ENCODE assay signal across 11 mouse cellular contexts in the genomic region with DNA sequence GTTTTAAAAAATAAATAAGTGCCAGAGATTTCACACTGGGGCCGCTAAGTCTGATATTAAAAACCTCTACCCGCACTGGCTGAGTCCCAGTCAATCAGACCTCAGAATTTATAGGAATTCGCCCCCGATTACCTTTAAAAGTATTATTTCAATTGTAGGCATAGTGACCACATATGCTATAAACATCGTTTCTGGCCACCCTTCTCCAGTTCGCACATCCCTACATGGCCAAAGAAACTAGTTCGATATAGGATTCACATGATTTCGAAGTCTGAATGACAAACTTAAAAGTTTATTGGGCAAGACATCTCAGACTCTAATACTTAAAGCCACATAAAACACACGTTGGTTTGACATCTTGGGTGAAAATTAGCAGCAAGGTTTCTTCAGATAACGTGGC. TPM values are rescaled to one million over a fixed set of nuclear protein-coding genes. Genes with fewer than 3 reads are reported as not detected.
A peak's percentile ranks its signal among the peaks of the same experiment; 100 is the strongest.
DNase-seq lines count a peak whose midpoint lies in the region; ATAC-seq lines count a peak whose summit lies in the region.
"Had no signal": no experiment of that assay in that cellular context is flagged by ENCODE, and none has a peak within 500 bp of the region (broad histone marks: within the 10 kb centered on the region; RNA-seq: fewer than 3 reads in every experiment).

No protein-coding gene starts in this region.

- 4% methylated on average over 10 of the region's 10 CpGs for WGBS in embryonic facial prominence, embryonic 11.5 days
- WGBS in hindbrain, embryonic 14.5 days, result 4% methylated on average over 10 of the region's 10 CpGs
- WGBS in midbrain, embryonic 10.5 days, result 5% methylated on average over 10 of the region's 10 CpGs

- no peak for ATAC-seq in embryonic facial prominence, embryonic 11.5 days (replicated peaks; ENCODE audit: insufficient number of reproducible peaks, low FRiP score, low TSS enrichment, low read depth)
- ATAC-seq in hindbrain, embryonic 14.5 days (ENCODE audit: low FRiP score), result no peak

- H3K27me3 ChIP-seq in embryonic facial prominence, embryonic 11.5 days (ENCODE audit: control insufficient read depth, insufficient read depth, low read length), result peaks cover 50% of the 10 kb centered on the region
- peaks cover 45% of the 10 kb centered on the region for H3K27me3 ChIP-seq in hindbrain, embryonic 14.5 days (ENCODE audit: control insufficient read depth, insufficient read depth, low read length)
- H3K27me3 ChIP-seq in midbrain, embryonic 10.5 days (ENCODE audit: low read depth, poor library complexity, severe bottlenecking), result peaks cover 77% of the 10 kb centered on the region

- H3K4me2 ChIP-seq in embryonic facial prominence, embryonic 11.5 days (ENCODE audit: low read depth, low read length), result peak overlapping the region; percentile 89
- peak overlapping the region; percentile 77 for H3K4me2 ChIP-seq in hindbrain, embryonic 14.5 days (replicated peaks)

- peaks cover 17% of the 10 kb centered on the region for H3K4me1 ChIP-seq in embryonic facial prominence, embryonic 11.5 days (ENCODE audit: control insufficient read depth, insufficient read depth, low read length)
- peaks cover 17% of the 10 kb centered on the region for H3K4me1 ChIP-seq in hindbrain, embryonic 14.5 days (replicated peaks; ENCODE audit: control insufficient read depth, insufficient read depth, low read length)
- peaks cover 78% of the 10 kb centered on the region for H3K4me1 ChIP-seq in midbrain, embryonic 10.5 days

- H3K36me3 ChIP-seq in embryonic facial prominence, embryonic 11.5 days (replicated peaks; ENCODE audit: control insufficient read depth, insufficient read depth, low read depth, low read length), result no peaks in the 10 kb centered on the region
- no peaks in the 10 kb centered on the region for H3K36me3 ChIP-seq in hindbrain, embryonic 14.5 days (replicated peaks; ENCODE audit: control insufficient read depth, insufficient read depth)
- H3K36me3 ChIP-seq in midbrain, embryonic 10.5 days, result no peaks in the 10 kb centered on the region

- H3K27ac ChIP-seq in embryonic facial prominence, embryonic 11.5 days (replicated peaks; ENCODE audit: low read depth, low read length), result no peak overlapping the region
- no peak overlapping the region for H3K27ac ChIP-seq in hindbrain, embryonic 14.5 days
- no peak overlapping the region for H3K27ac ChIP-seq in midbrain, embryonic 10.5 days (replicated peaks)

- H3K4me3 ChIP-seq in embryonic facial prominence, embryonic 11.5 days (ENCODE audit: low read depth, low read length), result peak overlapping the region; percentile 58
- H3K4me3 ChIP-seq in hindbrain, embryonic 14.5 days (replicated peaks; ENCODE audit: low read length), result peak overlapping the region; percentile 54
- H3K4me3 ChIP-seq in midbrain, embryonic 10.5 days, result peak overlapping the region; percentile 83

- DNase-seq in heart, adult 11 months, result peak; percentile 62
- DNase-seq in heart, adult 9 months (ENCODE audit: low spot score in 2 of 2), result no peak
- DNase-seq in embryonic facial prominence, embryonic 11.5 days (ENCODE audit: low spot score), result no peak
- DNase-seq in hindbrain, embryonic 14.5 days (ENCODE audit: low spot score), result no peak
- DNase-seq in midbrain, embryonic 10.5 days (ENCODE audit: low spot score), result no peak
- DNase-seq in cerebellum, adult 9-10 months, result no peak
- DNase-seq in embryo, embryonic 11 days, result no peak
- DNase-seq in layer of hippocampus, postnatal 14 days (ENCODE audit: low spot score in 2 of 2), result no peak
- DNase-seq: cerebellum, adult 8-10 months; right cerebral cortex, postnatal 25 days had no signal

- H3K9ac ChIP-seq in embryonic facial prominence, embryonic 11.5 days (replicated peaks; ENCODE audit: low read length), result no peak overlapping the region
- peak overlapping the region; percentile 65 for H3K9ac ChIP-seq in hindbrain, embryonic 14.5 days

- no peaks in the 10 kb centered on the region for H3K9me3 ChIP-seq in embryonic facial prominence, embryonic 11.5 days (replicated peaks; ENCODE audit: control insufficient read depth, low read length)
- H3K9me3 ChIP-seq in hindbrain, embryonic 14.5 days (ENCODE audit: control insufficient read depth, low read length), result no peaks in the 10 kb centered on the region
- H3K9me3 ChIP-seq in midbrain, embryonic 10.5 days (replicated peaks), result no peaks in the 10 kb centered on the region

RNA-seq across cellular contexts. Expression of gene Prox1, which starts 0.8 kb away (rescaled TPM):
- polyA plus RNA-seq in embryonic facial prominence, embryonic 11.5 days (2014; fragmentation: Nextera tagmentation; extraction: Ambion mirVana), result 1.9 and 3.2 TPM in 2 replicates
- polyA plus RNA-seq in hindbrain, embryonic 14.5 days (2014; fragmentation: Nextera tagmentation; extraction: Ambion mirVana), result 9.6 and 9.7 TPM in 2 replicates
- 6.5 and 10.3 TPM in 2 replicates for polyA plus RNA-seq in midbrain, embryonic 10.5 days (2016; fragmentation: Nextera tagmentation; extraction: Ambion mirVana)
- total RNA-seq in layer of hippocampus, postnatal 14 days (2021), result 100 to 1,000 TPM; 104 to 105 TPM
- total RNA-seq: megakaryocyte progenitor cell, adult 5-6 weeks had no signal
